Mouse (Mus musculus): ENCODE results near the gene Cacna1g.

The Cacna1g gene

DNA sequence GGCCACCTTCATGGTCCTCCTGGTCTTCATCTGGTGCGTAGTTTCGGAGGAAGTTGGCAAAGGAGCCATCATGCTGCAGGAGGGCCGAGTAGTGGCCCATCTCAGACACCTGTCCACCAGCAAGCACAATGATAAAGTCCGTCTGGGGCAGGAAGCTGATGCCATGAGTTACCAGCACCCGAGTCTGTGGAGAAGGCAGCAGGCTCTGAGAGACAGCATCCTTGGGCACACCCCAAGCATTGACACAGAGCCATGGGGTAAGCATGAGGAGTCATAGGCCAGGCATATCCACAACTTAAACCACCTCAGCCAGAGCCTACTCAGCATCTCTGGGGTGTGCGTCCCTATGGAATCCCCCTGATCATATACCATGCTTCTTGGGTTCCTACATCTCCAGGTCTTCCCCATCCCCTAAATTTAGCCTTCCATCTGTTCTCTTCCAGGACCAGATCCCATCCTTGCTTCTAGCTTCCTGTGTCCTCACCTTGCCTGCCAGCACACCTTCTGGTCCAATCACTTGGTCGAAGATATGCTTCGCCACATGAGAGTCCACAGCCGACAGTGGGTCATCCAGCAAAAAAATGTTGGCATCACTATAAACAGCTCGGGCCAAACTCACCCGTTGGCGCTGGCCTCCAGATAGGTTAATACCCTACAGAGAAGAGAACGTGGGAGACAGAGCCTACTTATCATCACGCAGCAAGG lies 112.7 kb downstream of the Cacna1g start:
- no peak for DNase-seq (ENCODE audit: low spot score in 2 of 2)

DNA sequence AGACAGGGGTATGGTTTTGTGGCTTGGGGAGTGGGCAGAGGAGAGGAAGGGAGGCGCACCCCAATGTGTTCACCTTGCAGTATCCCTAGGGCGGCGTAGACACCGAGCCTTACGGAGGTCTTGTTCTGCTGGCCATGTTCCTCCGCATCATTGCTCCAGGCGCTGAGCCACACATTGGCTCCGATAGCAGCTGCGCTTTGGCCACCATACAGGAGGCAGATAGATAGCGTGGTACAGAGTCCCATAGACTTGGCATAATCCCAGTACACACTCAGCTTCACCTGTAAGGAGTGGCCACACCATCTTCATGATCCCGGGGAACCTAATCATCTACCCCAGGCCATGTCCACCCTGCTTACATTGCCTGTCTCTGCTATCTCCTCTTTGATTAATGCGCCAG lies 114.8 kb downstream of the Cacna1g start:
- DNase-seq (ENCODE audit: low spot score in 2 of 2), result no peak
